Mouse (Mus musculus) erythroblast, embryonic 14.5 days (primary cell): ENCODE measurements around the gene Atg4d. TPM values are rescaled to one million over a fixed set of nuclear protein-coding genes. Genes with fewer than 3 reads are reported as not detected.
"Not testable (repeated sequence)": the region's sequence is repeated elsewhere in the genome, so short reads cannot be mapped to it uniquely, and the experiment has no call there.

Experiments
- H3K27me3 ChIP-seq: 2 replicates; pipeline ENCODE4 v1.6.1; 2012; ENCODE audit warnings: inconsistent platforms; ENCODE audit not compliant: control insufficient read depth
- H3K36me3 ChIP-seq: 2 replicates; pipeline ENCODE4 v1.6.1; 2012; ENCODE audit warnings: mild to moderate bottlenecking, inconsistent platforms; ENCODE audit not compliant: control insufficient read depth
- H3K4me1 ChIP-seq: 2 replicates; pipeline ENCODE4 v1.6.1; 2012; ENCODE audit warnings: inconsistent platforms; ENCODE audit not compliant: control insufficient read depth
- H3K4me3 ChIP-seq: replicated peaks from 2 replicates; pipeline ENCODE3; 2012; ENCODE audit warnings: moderate library complexity, mild to moderate bottlenecking, inconsistent platforms
- H3K9me3 ChIP-seq: 2 replicates; pipeline ENCODE4 v1.6.1; 2012; ENCODE audit warnings: low read length, inconsistent platforms, mixed read lengths; ENCODE audit not compliant: control insufficient read depth
- GATA1 ChIP-seq: IDR thresholded peaks from 2 replicates; pipeline ENCODE4 v1.6.1; 2012; ENCODE audit warnings: low read length, inconsistent platforms, mixed read lengths
- TAL1 ChIP-seq: IDR thresholded peaks from 3 replicates; pipeline ENCODE4 v1.6.1; 2012; ENCODE audit warnings: low read length, inconsistent platforms, mixed read lengths
- polyA plus RNA-seq: library from polyadenylated mRNA; stranded (reverse); fragments of >175 nt; gene quantifications from 2 replicates; pipeline ENCODE4 v1.2.3, GENCODE M21; 2012

Gene Atg4d
- polyA plus RNA-seq, 1 experiment = 30.2 TPM

DNA sequence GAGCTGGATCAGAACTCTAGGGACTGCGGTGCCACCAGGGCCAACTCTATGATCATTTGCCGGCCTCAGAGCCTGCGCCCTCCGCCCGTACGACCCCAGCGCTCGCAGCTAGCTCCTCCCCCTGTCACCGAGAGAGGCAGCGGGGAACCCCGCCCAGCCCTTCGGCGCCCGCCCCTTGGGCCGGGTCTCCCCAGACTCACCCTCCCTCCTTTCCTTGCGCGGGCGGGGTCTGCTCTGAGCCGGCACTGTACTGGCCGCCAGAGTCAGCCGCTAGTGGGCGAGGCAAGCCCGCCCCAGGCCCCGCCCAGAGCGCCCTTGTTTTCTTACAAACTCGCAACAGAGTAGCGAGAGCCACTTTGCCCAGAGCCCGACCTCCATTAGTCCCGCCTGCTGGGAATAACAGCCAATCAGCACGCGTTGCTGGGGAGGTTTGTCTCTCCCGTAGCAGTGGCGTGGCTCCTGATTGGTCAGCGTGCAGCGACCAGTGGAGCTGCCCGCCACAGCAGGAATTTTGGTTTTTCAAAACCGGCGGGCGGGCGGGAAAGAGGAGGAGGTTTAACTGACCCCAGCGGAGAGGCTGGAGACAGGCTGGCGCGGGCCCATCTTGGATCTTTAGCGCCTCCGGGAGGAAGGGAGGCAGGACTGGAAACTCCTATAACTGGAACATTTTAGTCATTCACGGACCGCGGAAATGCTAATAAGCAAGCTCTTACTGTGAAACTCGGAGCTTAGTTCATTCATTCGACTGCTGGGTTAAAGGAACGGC is 26.1 kb downstream of the Atg4d start, which contains the start of gene Cdkn2d:
Gene Cdkn2d (minus strand): TSS at position 386 of the 766 bp plus-strand sequence.
- TF ChIP-seq TAL1 (no peak), GATA1 (no peak)
- H3K36me3 ChIP-seq = peaks cover 40% of the 10 kb centered on the region
- H3K4me1 ChIP-seq = peaks cover 40% of the 10 kb centered on the region
- peaks cover under 1% of the 10 kb centered on the region; the same call in 1 of the 2 replicates for H3K27me3 ChIP-seq
- peak within 1 kb of the TSS; percentile 79 for H3K4me3 ChIP-seq
- H3K9me3 ChIP-seq = no peaks in the 10 kb centered on the region

DNA sequence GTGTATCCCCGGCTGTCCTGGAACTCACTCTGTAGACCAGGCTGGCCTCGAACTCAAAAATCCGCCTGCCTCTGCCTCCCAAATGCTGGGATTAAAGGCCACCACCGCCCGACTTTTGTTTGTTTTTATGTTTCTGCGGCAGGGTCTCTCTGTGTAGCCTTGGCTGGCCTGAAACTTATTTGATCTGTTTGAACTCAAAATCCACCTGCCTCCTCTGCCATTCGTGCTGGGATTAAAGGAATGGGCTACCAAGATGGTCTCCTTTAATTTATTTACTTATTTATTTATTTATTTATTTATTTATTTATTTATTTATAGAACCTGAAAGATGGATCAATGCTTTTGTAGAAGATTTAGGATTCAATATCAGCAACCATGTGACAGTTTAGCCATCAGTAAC is 26.8 kb downstream of the Atg4d start:
- not testable (repeated sequence) for H3K27me3 ChIP-seq, H3K9me3 ChIP-seq
- Histone ChIP-seq H3K4me1 (peaks cover 34% of the 10 kb centered on the region), H3K36me3 (peaks cover 33% of the 10 kb centered on the region), H3K4me3 (peak overlapping the region; percentile 79)

DNA sequence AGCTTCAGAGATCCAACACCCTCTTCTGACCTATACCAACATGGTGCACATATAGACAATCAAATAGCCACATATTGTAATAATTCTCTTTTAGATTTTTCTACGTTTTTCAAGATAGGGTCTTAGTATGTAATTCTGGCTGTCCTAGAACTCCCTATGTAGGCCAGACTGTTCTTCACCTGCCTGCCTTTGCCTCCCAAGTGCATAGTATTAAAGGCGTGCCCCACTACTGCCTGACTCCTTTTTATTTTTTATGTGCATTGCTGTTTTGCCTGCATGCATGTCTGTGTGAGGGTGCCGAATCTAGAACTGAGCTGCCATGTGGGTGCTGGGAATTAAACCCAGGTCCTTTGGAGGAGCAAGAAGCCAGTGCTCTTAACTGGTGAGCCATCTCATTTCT is 27.2 kb downstream of the Atg4d start:
- Histone ChIP-seq H3K4me1 (peaks cover 30% of the 10 kb centered on the region), H3K36me3 (peaks cover 29% of the 10 kb centered on the region), H3K9me3 (no peaks in the 10 kb centered on the region), H3K4me3 (peak overlapping the region; percentile 79), H3K27me3 (peaks cover 3% of the 10 kb centered on the region; the same call in 1 of the 2 replicates)
- no peak for TF ChIP-seq GATA1
- TF ChIP-seq TAL1 = no peak

DNA sequence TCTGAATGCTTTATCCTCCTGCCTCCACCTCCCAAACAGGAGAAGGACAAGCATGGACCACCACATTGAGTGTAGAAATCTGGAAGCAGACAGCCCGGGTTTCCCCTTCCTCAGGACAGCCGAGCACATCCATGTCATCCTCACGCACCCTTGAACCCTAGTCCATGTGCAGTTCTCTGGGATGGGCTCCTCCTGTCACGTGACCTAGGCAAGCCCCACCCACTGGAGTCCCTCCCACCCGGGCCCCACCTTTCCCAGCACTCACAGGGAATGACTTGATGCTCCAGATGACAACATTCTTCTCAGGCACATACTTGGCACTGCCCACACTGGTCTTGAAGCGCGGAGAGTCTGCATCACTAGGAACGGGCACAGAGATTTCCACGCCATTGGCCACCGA is 33.9 kb downstream of the Atg4d start:
- Histone ChIP-seq H3K4me3 (no peak overlapping the region), H3K9me3 (peaks cover 8% of the 10 kb centered on the region; the same call in 1 of the 2 replicates), H3K36me3 (no peaks in the 10 kb centered on the region), H3K27me3 (peaks cover 3% of the 10 kb centered on the region; the same call in 1 of the 2 replicates), H3K4me1 (peaks cover 6% of the 10 kb centered on the region)
- TF ChIP-seq GATA1 (no peak), TAL1 (no peak)

DNA sequence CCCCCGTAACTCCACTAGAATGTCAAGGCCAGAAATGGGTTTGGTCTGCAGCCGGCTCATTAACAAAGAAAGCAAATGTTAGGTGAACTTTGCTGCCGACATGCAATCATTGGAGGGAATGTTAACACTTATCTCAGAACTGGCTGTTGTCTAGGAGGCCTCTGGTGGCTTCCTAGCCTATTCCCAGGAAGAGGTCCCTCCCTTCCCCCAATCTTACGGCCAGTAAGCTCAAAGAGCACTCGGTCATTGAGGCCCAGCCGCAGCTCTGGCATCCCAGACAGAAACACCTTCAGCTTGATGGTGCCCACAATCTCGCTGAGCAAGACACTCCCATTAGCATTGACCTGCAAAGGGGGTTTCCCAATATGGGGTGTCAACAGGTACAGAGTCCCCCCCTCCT is 40.0 kb downstream of the Atg4d start:
- H3K4me3 ChIP-seq = no peak overlapping the region
- TF ChIP-seq TAL1 (no peak), GATA1 (no peak)
- peaks cover 5% of the 10 kb centered on the region for H3K27me3 ChIP-seq
- no peaks in the 10 kb centered on the region for H3K9me3 ChIP-seq
- H3K36me3 ChIP-seq = no peaks in the 10 kb centered on the region
- peaks cover 12% of the 10 kb centered on the region for H3K4me1 ChIP-seq

DNA sequence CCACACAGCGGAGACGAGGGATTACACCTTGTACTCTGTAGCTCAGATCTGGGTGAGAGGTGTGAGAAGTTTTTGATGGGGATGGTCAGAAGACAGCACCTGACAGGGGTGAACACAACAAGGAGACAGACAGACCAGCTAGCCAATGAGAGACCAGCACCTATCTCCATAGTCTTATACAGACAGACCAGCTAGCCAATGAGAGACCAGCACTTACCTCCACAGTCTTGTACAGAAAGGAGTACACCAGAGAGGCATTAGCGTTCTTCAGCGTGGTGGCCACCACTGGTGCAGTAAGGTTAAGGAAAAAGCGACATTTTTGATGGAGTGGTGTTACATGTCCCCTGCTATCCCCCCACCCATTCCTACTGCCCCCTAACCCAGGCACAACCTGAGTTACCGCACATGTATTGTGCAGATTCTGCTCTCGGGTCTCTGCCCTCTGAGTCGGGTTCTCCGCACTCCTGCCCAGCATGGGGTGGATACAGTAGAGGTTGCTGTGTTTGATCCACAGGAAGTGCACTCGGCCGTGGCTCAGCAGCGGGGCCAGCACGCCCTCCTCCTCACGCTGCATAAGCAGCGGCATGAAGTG is 44.2 kb downstream of the Atg4d start:
- H3K36me3 ChIP-seq = no peaks in the 10 kb centered on the region
- H3K4me1 ChIP-seq = peaks cover 28% of the 10 kb centered on the region
- peaks cover 24% of the 10 kb centered on the region for H3K27me3 ChIP-seq
- TF ChIP-seq TAL1 (no peak), GATA1 (no peak)
- peak overlapping the region; percentile 37 for H3K4me3 ChIP-seq
- no peaks in the 10 kb centered on the region for H3K9me3 ChIP-seq

DNA sequence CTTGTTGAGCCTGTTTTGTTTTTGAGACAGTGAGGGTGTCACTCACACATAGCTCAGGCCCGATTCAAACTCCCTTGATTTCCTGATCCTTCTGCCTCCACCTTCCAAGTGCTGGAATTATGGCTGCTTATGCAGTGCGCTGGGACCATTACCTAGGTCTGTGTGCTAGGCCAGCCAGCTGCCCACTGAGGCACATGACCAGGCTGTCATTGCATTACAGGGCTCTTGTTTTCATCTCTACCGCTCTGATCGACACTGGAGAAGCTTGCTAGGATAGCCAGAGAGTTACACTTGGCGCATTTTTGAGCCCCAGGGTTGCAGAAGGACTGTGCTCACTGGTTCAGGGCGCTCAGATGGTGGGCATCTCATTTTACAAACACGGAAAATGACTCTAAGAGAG is 46.6 kb downstream of the Atg4d start:
- no peaks in the 10 kb centered on the region for H3K36me3 ChIP-seq
- H3K4me1 ChIP-seq = peaks cover 46% of the 10 kb centered on the region
- TF ChIP-seq TAL1 (no peak), GATA1 (no peak)
- no peak overlapping the region for H3K4me3 ChIP-seq
- no peaks in the 10 kb centered on the region for H3K9me3 ChIP-seq
- H3K27me3 ChIP-seq = peaks cover 24% of the 10 kb centered on the region

DNA sequence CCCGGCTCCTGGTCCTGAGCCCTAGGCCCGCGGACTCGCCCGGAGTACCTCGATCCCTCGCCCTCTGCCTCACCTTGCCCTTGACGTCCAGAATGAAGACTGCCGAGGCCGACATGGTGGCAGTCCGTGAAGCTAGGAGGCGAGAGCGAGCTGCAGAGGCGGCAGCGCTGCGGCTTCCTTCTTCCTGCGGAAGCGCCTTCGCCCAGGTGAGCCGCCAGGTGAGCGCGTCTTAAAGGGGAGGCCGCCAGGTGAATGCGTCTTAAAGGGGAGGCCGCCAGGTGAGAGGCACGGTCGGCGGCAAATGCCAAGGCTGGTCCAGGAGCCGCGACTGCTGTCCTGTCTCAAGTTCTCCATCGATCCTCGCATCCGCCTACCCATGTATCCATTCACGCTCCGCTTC is 47.0 kb downstream of the Atg4d start, which contains the start of gene Ap1m2:
Gene Ap1m2 (minus strand): TSS at position 204 of the 400 bp plus-strand sequence.
- TF ChIP-seq TAL1 (no peak), GATA1 (no peak)
- no peak within 1 kb of the TSS for H3K4me3 ChIP-seq
- peaks cover 24% of the 10 kb centered on the region for H3K27me3 ChIP-seq
- no peaks in the 10 kb centered on the region for H3K36me3 ChIP-seq
- H3K9me3 ChIP-seq = no peaks in the 10 kb centered on the region
- H3K4me1 ChIP-seq = peaks cover 46% of the 10 kb centered on the region

DNA sequence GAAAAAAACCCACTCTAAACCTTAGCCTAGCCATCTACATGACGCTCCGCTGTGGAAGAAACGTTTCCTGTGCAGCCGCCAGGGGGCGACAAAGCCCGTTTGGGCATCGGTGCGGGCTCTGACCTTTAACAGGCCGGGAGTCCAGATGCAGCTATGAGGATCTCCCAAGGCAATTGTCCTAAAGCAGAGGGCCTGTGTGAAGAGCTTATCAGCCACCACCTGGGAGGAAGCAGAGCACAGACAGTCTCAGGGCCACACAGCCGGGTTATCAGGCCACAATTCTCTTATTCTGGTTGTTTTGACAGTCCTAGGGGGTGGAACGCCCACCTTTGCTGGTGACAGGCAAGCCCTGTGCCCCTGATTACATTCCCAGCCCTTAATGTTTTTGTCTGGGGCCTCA is 48.3 kb downstream of the Atg4d start:
- Histone ChIP-seq H3K4me1 (peaks cover 46% of the 10 kb centered on the region), H3K9me3 (no peaks in the 10 kb centered on the region), H3K36me3 (no peaks in the 10 kb centered on the region), H3K27me3 (peaks cover 24% of the 10 kb centered on the region), H3K4me3 (no peak overlapping the region)
- TF ChIP-seq TAL1 = no peak; the same call in 2 of the 3 replicates
